Mouse (Mus musculus) embryonic facial prominence, embryonic 11.5 days (tissue): ENCODE data around the gene AU041133. TPM values are rescaled to one million over a fixed set of nuclear protein-coding genes. Genes with fewer than 3 reads are reported as not detected.

Experiments
- ATAC-seq: fragments of 200-750 bp; cut with Nextera tagmentation; replicated peaks from 2 replicates; pipeline ENCODE4 v1.8.0; 2017; ENCODE audit warnings: low read depth; ENCODE audit not compliant: insufficient number of reproducible peaks, low FRiP score, low TSS enrichment
- DNase-seq: peaks from one replicate; pipeline ENCODE4 v3.0.0-alpha.2; 2015; ENCODE audit warnings: low spot score
- H3K27ac ChIP-seq: fragments of 300-500 bp; sonication (generic); replicated peaks from 2 replicates; pipeline ENCODE4 v1.5.1; 2014; ENCODE audit warnings: mild to moderate bottlenecking, low read depth, low read length, control low read depth
- H3K27me3 ChIP-seq: fragments of 300-500 bp; sonication (generic); 2 replicates; pipeline ENCODE4 v1.6.1; 2014; ENCODE audit warnings: mild to moderate bottlenecking, low read length, moderate library complexity, mixed read lengths; ENCODE audit not compliant: control insufficient read depth, insufficient read depth
- H3K36me3 ChIP-seq: fragments of 300-500 bp; sonication (generic); replicated peaks from 2 replicates; pipeline ENCODE4 v1.6.1; 2014; ENCODE audit warnings: low read depth, mild to moderate bottlenecking, low read length, moderate library complexity, mixed read lengths; ENCODE audit not compliant: control insufficient read depth, insufficient read depth
- H3K4me1 ChIP-seq: fragments of 300-500 bp; sonication (generic); 2 replicates; pipeline ENCODE4 v1.6.1; 2014; ENCODE audit warnings: low read length, mixed read lengths; ENCODE audit not compliant: control insufficient read depth, insufficient read depth
- H3K4me2 ChIP-seq: fragments of 300-500 bp; sonication (generic); 2 replicates; pipeline ENCODE4 v1.6.1; 2014; ENCODE audit warnings: low read depth, mild to moderate bottlenecking, control low read depth, low read length, moderate library complexity
- H3K4me3 ChIP-seq: fragments of 300-500 bp; sonication (generic); 2 replicates; pipeline ENCODE4 v1.5.1; 2014; ENCODE audit warnings: low read depth, low read length, control low read depth
- H3K9ac ChIP-seq: fragments of 300-500 bp; sonication (generic); replicated peaks from 2 replicates; pipeline ENCODE4 v1.6.1; 2014; ENCODE audit warnings: mild to moderate bottlenecking, control low read depth, low read length
- H3K9me3 ChIP-seq: fragments of 300-500 bp; sonication (generic); replicated peaks from 2 replicates; pipeline ENCODE4 v1.6.1; 2016; ENCODE audit warnings: mild to moderate bottlenecking, low read length, inconsistent platforms, mixed read lengths; ENCODE audit not compliant: control insufficient read depth
- WGBS: fragments of 180-500 bp; shearing (Covaris S2); extraction: QIAGEN DNeasy Blood & Tissue Kit; methylation state at CpG from one replicate; pipeline ENCODE4 v1.1.7; 2014; 5-methylcytosine and 5-hydroxymethylcytosine counted together
- polyA plus RNA-seq: library from polyadenylated mRNA; unstranded; fragments of >200 nt; fragmentation: Nextera tagmentation; extraction: Ambion mirVana; gene quantifications from 2 replicates; pipeline ENCODE4 v1.2.1, GENCODE M21; 2014

AU041133 gene
- polyA plus RNA-seq, 1 experiment from 2014 or later = 5.4 TPM

- Histone ChIP-seq H3K9ac (no peak overlapping the region), H3K4me2 (no peak overlapping the region), H3K9me3 (no peaks in the 10 kb centered on the region; the same call in 1 of the 2 replicates), H3K4me1 (no peaks in the 10 kb centered on the region), H3K27ac (no peak overlapping the region), H3K36me3 (no peaks in the 10 kb centered on the region; the same call in 1 of the 2 replicates), H3K27me3 (no peaks in the 10 kb centered on the region), H3K4me3 (no peak overlapping the region)
- ATAC-seq (no peak), DNase-seq (peak; percentile 48)
- 62% methylated on average over 2 of the region's 2 CpGs for WGBS
These were observed 43.0 kb downstream of the AU041133 start for GRCm38 (mm10) chr10:82170808-82171207.

- peak; percentile 93 for DNase-seq
- Histone ChIP-seq H3K4me3 (peak overlapping the region; percentile 53), H3K4me2 (peak overlapping the region; percentile 57), H3K36me3 (no peaks in the 10 kb centered on the region; the same call in 1 of the 2 replicates), H3K9ac (peak overlapping the region; percentile 75), H3K9me3 (no peaks in the 10 kb centered on the region; the same call in 1 of the 2 replicates), H3K27me3 (no peaks in the 10 kb centered on the region), H3K4me1 (no peaks in the 10 kb centered on the region), H3K27ac (peak overlapping the region; percentile 84)
- WGBS = 8% methylated on average over 47 of the region's 47 CpGs
- peak; percentile 100 for ATAC-seq
These were observed 50.6 kb downstream of the AU041133 start for GRCm38 (mm10) chr10:82178257-82179064.

Other genes starting within 250 kb of the AU041133 start
- gene Zfp781, start 197.5 kb upstream of the AU041133 start, polyA plus RNA-seq = 5.0 and 6.6 TPM in 2 replicates
- gene Zfp873, start 79.9 kb upstream of the AU041133 start, polyA plus RNA-seq = 14.7 and 15.0 TPM in 2 replicates
- gene BC024063, start 44.7 kb upstream of the AU041133 start, polyA plus RNA-seq = 8.1 and 8.4 TPM in 2 replicates
- gene Zfp938, start 113.3 kb downstream of the AU041133 start, polyA plus RNA-seq = 18.3 and 20.1 TPM in 2 replicates
- gene 4932415D10Rik, start 188.6 kb downstream of the AU041133 start, polyA plus RNA-seq = not detected in 2 replicates
- 6.4 and 9.2 TPM in 2 replicates for gene Gm4924, start 226.2 kb downstream of the AU041133 start, polyA plus RNA-seq